Mouse (Mus musculus) stomach, postnatal 0 days (tissue): ENCODE data around the gene Ctnna2.

Source experiments
- CTCF ChIP-seq: IDR thresholded peaks from 2 replicates; pipeline ENCODE4 v1.5.1; 2016; ENCODE audit warnings: antibody characterized with exemption, low read depth, mild to moderate bottlenecking, moderate library complexity
- EP300 ChIP-seq: optimal IDR thresholded peaks from 2 replicates; pipeline ENCODE3; 2016; ENCODE audit warnings: antibody characterized with exemption

DNA sequence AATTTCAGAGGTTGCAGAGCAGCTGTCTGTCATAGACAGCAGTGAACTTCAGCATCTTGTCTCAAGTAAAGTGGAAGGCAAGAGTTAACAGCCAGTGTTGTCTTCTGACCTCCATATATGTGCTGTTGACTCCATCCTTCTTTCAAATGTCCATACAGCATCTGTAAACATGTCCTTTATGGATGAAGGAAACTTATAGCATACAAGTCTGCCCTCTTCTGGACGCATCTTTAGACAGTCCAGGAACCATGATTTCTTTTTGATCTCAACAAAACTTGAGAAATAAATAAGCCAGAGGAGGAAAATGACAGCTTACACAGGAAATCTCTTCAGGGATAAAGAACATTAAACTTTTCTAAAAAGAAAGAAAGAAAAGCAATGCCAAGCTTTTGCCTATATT is 400.9 kb downstream of the Ctnna2 start:
- TF ChIP-seq CTCF, result peak; percentile 54
- no peak for TF ChIP-seq EP300
